Mouse (Mus musculus) mouse trophoblast stem cell (cell line): ENCODE data around the gene Defb47.

Experiments used
- in situ Hi-C, 2 experiments: fragments of 300-500 bp; cut with MseI, MboI; formaldehyde crosslinking; loops; 2 replicates in 1 of 2; 3 replicates in 1 of 2; pipeline ENCODE4 v1.15.1; 2025

Defb47 gene

GRCm38 (mm10) chr14:62997777-62998176 lies at the start of gene Defb47:
Gene Defb47 (plus strand): TSS chr14:62998077.
- in situ Hi-C loops: no loop called here

GRCm38 (mm10) chr14:62956091-62956490 lies 41.8 kb upstream of the Defb47 start:
- in situ Hi-C loops: no loop called here

- in situ Hi-C loops: no loop called here
Observed at GRCm38 (mm10) chr14:62963632-62964031, 34.2 kb upstream of the Defb47 start.

- in situ Hi-C loops: no loop called here
Observed at GRCm38 (mm10) chr14:62965342-62965741, 32.5 kb upstream of the Defb47 start.

- in situ Hi-C loops: no loop called here
Observed at GRCm38 (mm10) chr14:62965811-62966520, 31.9 kb upstream of the Defb47 start.

- in situ Hi-C loops: no loop called here
Observed at GRCm38 (mm10) chr14:62975046-62975445, 22.8 kb upstream of the Defb47 start.

GRCm38 (mm10) chr14:62979815-62980214 lies 18.1 kb upstream of the Defb47 start:
- in situ Hi-C loops: no loop called here

- in situ Hi-C loops: no loop called here
Observed at GRCm38 (mm10) chr14:62984410-62984809, 13.5 kb upstream of the Defb47 start, which contains the start of gene Defb48. Gene Defb48 (minus strand): TSS chr14:62984510.

GRCm38 (mm10) chr14:62991271-62991670 lies 6.6 kb upstream of the Defb47 start:
- in situ Hi-C loops: no loop called here

GRCm38 (mm10) chr14:62991849-62992510 lies 5.9 kb upstream of the Defb47 start:
- in situ Hi-C loops: no loop called here

GRCm38 (mm10) chr14:62998977-62999376 lies 1.1 kb downstream of the Defb47 start:
- in situ Hi-C loops: no loop called here

GRCm38 (mm10) chr14:63002588-63002987 lies 4.7 kb downstream of the Defb47 start:
- in situ Hi-C loops: no loop called here

GRCm38 (mm10) chr14:63011471-63011870 lies 13.6 kb downstream of the Defb47 start, which contains the start of gene Defb43:
Gene Defb43 (plus strand): TSS chr14:63011771.
- in situ Hi-C loops: no loop called here

GRCm38 (mm10) chr14:63013082-63013481 lies 15.2 kb downstream of the Defb47 start:
- in situ Hi-C loops: no loop called here

GRCm38 (mm10) chr14:63014667-63015066 lies 16.8 kb downstream of the Defb47 start:
- in situ Hi-C loops: no loop called here

GRCm38 (mm10) chr14:63020524-63021156 lies 22.8 kb downstream of the Defb47 start:
- in situ Hi-C loops: no loop called here

GRCm38 (mm10) chr14:63046691-63047090 lies 48.8 kb downstream of the Defb47 start, which contains the start of gene Defb42:
Gene Defb42 (plus strand): TSS chr14:63046991.
- in situ Hi-C loops: no loop called here

GRCm38 (mm10) chr14:63049910-63050370 lies 52.1 kb downstream of the Defb47 start, which contains the start of gene Defb30:
Gene Defb30 (minus strand): TSS chr14:63049960.
- in situ Hi-C loops: no loop called here
